Mouse (Mus musculus): ENCODE measurements around the gene Dnm3. TPM values are rescaled to one million over a fixed set of nuclear protein-coding genes. Genes with fewer than 3 reads are reported as not detected.
"Not testable (repeated sequence)": the region's sequence is repeated elsewhere in the genome, so short reads cannot be mapped to it uniquely, and the experiment has no call there.

Gene Dnm3
- polyA plus RNA-seq, 1 experiment from 2014 or later, result 7.5 TPM

DNA sequence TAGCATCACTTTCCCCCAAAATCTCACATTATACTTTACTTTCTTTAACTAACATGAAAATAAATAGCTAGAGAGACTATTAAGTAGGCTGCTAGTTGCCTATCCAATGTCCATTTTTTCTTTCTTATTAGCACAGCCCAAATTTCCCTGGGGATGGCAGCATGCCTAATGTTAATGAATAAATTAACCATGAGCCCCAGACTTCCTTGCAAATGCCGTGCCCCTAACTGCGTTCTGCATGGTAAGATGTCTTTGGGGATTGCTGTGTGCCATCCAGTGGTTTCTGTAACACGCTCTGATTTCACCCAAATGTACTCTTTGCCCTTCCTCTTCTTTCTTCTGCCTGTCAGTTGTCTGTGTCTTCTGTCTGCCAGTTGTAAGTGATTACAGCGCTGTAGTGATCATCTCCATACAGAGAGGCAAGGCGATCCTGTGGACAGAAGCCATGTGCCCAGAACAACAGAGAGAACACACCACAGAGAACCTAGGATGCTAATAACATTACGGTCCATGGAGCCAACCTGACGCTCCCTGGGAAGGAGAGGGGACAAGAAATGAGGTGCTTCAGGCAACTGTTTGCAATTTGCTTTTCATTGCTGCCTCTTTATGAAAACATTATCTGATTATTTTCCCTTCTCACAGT lies 64.9 kb downstream of the Dnm3 start:
- no peak overlapping the region for H3K4me3 ChIP-seq
- H3K27ac ChIP-seq, result no peak overlapping the region
- no peaks in the 10 kb centered on the region for H3K9me3 ChIP-seq
- peaks cover 14% of the 10 kb centered on the region; the same call in 1 of the 2 replicates for H3K4me1 ChIP-seq (replicated peaks)
- DNase-seq (ENCODE audit: low spot score), result no peak
- no peaks in the 10 kb centered on the region for H3K27me3 ChIP-seq (ENCODE audit: insufficient read depth, poor library complexity, severe bottlenecking)
- WGBS, result 77% methylated on average over 7 of the region's 7 CpGs
- no peaks in the 10 kb centered on the region for H3K36me3 ChIP-seq

GRCm38 (mm10) chr1:162410207-162410965 lies 67.4 kb downstream of the Dnm3 start:
- H3K9me3 ChIP-seq, result no peaks in the 10 kb centered on the region
- H3K27ac ChIP-seq, result no peak overlapping the region; the same call in 1 of the 2 replicates
- 70% methylated on average over 14 of the region's 14 CpGs for WGBS
- no peak overlapping the region for H3K4me3 ChIP-seq
- DNase-seq (ENCODE audit: low spot score), result no peak
- peaks cover 14% of the 10 kb centered on the region; the same call in 1 of the 2 replicates for H3K4me1 ChIP-seq (replicated peaks)
- H3K27me3 ChIP-seq (ENCODE audit: insufficient read depth, poor library complexity, severe bottlenecking), result no peaks in the 10 kb centered on the region
- H3K36me3 ChIP-seq, result no peaks in the 10 kb centered on the region

GRCm38 (mm10) chr1:162394549-162394948 lies 83.3 kb downstream of the Dnm3 start:
- Histone ChIP-seq H3K9me3 (no peaks in the 10 kb centered on the region), H3K36me3 (no peaks in the 10 kb centered on the region), H3K27me3 (ENCODE audit: insufficient read depth, poor library complexity, severe bottlenecking) (no peaks in the 10 kb centered on the region), H3K27ac (no peak overlapping the region), H3K4me3 (no peak overlapping the region), H3K4me1 (replicated peaks) (no peaks in the 10 kb centered on the region)
- DNase-seq (ENCODE audit: low spot score), result no peak
- 66% methylated on average over 4 of the region's 4 CpGs for WGBS

- H3K4me1 ChIP-seq (replicated peaks), result no peaks in the 10 kb centered on the region
- H3K9me3 ChIP-seq, result no peaks in the 10 kb centered on the region
- H3K36me3 ChIP-seq, result no peaks in the 10 kb centered on the region
- no peak overlapping the region for H3K27ac ChIP-seq
- no peak for DNase-seq (ENCODE audit: low spot score)
- 87% methylated on average over 5 of the region's 5 CpGs for WGBS
- H3K4me3 ChIP-seq, result no peak overlapping the region
- H3K27me3 ChIP-seq (ENCODE audit: insufficient read depth, poor library complexity, severe bottlenecking), result no peaks in the 10 kb centered on the region
Measured at GRCm38 (mm10) chr1:162388442-162389165, 89.2 kb downstream of the Dnm3 start.

GRCm38 (mm10) chr1:162373068-162373467 lies 104.8 kb downstream of the Dnm3 start:
- H3K4me3 ChIP-seq; DNase-seq (ENCODE audit: low spot score); H3K4me1 ChIP-seq (replicated peaks); H3K27me3 ChIP-seq (ENCODE audit: insufficient read depth, poor library complexity, severe bottlenecking); H3K36me3 ChIP-seq; H3K9me3 ChIP-seq; H3K27ac ChIP-seq: not testable (repeated sequence)
- 91% methylated on average over 1 of the region's 1 CpGs for WGBS

GRCm38 (mm10) chr1:162369726-162370125 lies 108.1 kb downstream of the Dnm3 start:
- H3K27ac ChIP-seq, result no peak overlapping the region
- H3K9me3 ChIP-seq, result no peaks in the 10 kb centered on the region
- no peak overlapping the region for H3K4me3 ChIP-seq
- H3K36me3 ChIP-seq, result no peaks in the 10 kb centered on the region
- no peaks in the 10 kb centered on the region for H3K27me3 ChIP-seq (ENCODE audit: insufficient read depth, poor library complexity, severe bottlenecking)
- H3K4me1 ChIP-seq (replicated peaks), result no peaks in the 10 kb centered on the region
- 74% methylated on average over 4 of the region's 4 CpGs for WGBS
- no peak for DNase-seq (ENCODE audit: low spot score)

DNA sequence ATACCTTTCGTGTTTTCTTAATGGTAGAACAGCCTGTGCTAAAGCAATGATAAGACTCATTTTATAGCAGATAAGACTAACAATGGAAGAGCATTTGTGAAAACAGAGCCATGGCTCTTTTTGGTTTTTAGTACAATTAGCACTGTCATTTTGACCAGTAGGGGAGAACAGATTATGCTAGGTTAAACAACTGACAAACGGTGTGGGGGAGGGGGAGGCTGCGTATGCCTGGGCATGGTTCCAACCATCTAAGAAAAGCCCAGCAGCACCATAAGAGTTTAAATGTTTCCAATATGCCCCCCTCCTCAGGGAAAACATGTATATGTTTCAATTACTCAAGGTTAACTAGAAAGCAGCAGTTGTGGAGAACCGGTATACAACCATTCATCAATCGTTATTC lies 115.9 kb downstream of the Dnm3 start:
- 79% methylated on average over 5 of the region's 5 CpGs for WGBS
- DNase-seq (ENCODE audit: low spot score), result no peak

DNA sequence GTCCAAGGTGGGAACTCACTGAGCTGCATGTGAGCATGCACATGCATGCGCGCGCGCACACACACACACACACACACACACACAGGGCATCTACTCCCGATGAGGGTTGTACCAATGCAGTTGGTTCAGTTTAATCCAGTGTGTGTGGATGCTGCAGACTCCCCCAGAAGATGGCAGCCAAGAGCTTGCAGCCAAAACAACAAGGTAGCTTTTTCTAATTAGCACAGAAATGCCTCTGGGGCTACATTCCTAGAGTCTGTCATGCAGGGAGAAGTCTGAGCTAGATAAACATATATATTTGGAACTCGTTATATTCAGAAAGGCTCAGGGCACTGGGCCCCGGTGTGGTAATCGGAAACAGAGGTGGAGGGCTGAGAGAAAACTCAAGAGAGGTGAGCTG lies 118.6 kb downstream of the Dnm3 start:
- H3K9me3 ChIP-seq, result no peaks in the 10 kb centered on the region
- peaks cover 10% of the 10 kb centered on the region; the same call in 1 of the 2 replicates for H3K4me1 ChIP-seq (replicated peaks)
- DNase-seq (ENCODE audit: low spot score), result peak; percentile 47
- H3K27me3 ChIP-seq (ENCODE audit: insufficient read depth, poor library complexity, severe bottlenecking), result no peaks in the 10 kb centered on the region
- no peak overlapping the region for H3K4me3 ChIP-seq
- no peak overlapping the region for H3K27ac ChIP-seq
- no peaks in the 10 kb centered on the region for H3K36me3 ChIP-seq
- 64% methylated on average over 8 of the region's 8 CpGs for WGBS

More for the DNA sequence above, 115.9 kb downstream of the Dnm3 start:
- H3K27ac ChIP-seq, result no peak overlapping the region
- no peak overlapping the region for H3K4me3 ChIP-seq
- H3K9me3 ChIP-seq, result no peaks in the 10 kb centered on the region
- no peaks in the 10 kb centered on the region for H3K36me3 ChIP-seq
- H3K27me3 ChIP-seq (ENCODE audit: insufficient read depth, poor library complexity, severe bottlenecking), result no peaks in the 10 kb centered on the region
- H3K4me1 ChIP-seq (replicated peaks), result peaks cover 10% of the 10 kb centered on the region; the same call in 1 of the 2 replicates

GRCm38 (mm10) chr1:162358036-162358435 lies 119.8 kb downstream of the Dnm3 start:
- H3K9me3 ChIP-seq, result no peaks in the 10 kb centered on the region
- 36% methylated on average over 8 of the region's 8 CpGs for WGBS
- no peak for DNase-seq (ENCODE audit: low spot score)
- H3K36me3 ChIP-seq, result no peaks in the 10 kb centered on the region
- no peaks in the 10 kb centered on the region for H3K27me3 ChIP-seq (ENCODE audit: insufficient read depth, poor library complexity, severe bottlenecking)
- H3K4me3 ChIP-seq, result no peak overlapping the region
- H3K4me1 ChIP-seq (replicated peaks), result peaks cover 10% of the 10 kb centered on the region; the same call in 1 of the 2 replicates
- H3K27ac ChIP-seq, result no peak overlapping the region

- Histone ChIP-seq H3K4me1 (replicated peaks) (peaks cover 10% of the 10 kb centered on the region; the same call in 1 of the 2 replicates), H3K27ac (no peak overlapping the region), H3K4me3 (no peak overlapping the region), H3K9me3 (no peaks in the 10 kb centered on the region), H3K36me3 (no peaks in the 10 kb centered on the region), H3K27me3 (ENCODE audit: insufficient read depth, poor library complexity, severe bottlenecking) (no peaks in the 10 kb centered on the region)
- WGBS, result 75% methylated on average over 5 of the region's 5 CpGs
- DNase-seq (ENCODE audit: low spot score), result no peak
Measured at GRCm38 (mm10) chr1:162356481-162356880, 121.4 kb downstream of the Dnm3 start.

- Histone ChIP-seq H3K9me3 (no peaks in the 10 kb centered on the region), H3K27me3 (ENCODE audit: insufficient read depth, poor library complexity, severe bottlenecking) (no peaks in the 10 kb centered on the region), H3K27ac (no peak overlapping the region), H3K36me3 (no peaks in the 10 kb centered on the region), H3K4me3 (no peak overlapping the region), H3K4me1 (replicated peaks) (peaks cover 8% of the 10 kb centered on the region; the same call in 1 of the 2 replicates)
- 79% methylated on average over 4 of the region's 4 CpGs for WGBS
- no peak for DNase-seq (ENCODE audit: low spot score)
Measured at GRCm38 (mm10) chr1:162354780-162355179, 123.1 kb downstream of the Dnm3 start.

GRCm38 (mm10) chr1:162353831-162354230 lies 124.0 kb downstream of the Dnm3 start:
- H3K4me1 ChIP-seq (replicated peaks), result no peaks in the 10 kb centered on the region
- no peaks in the 10 kb centered on the region for H3K9me3 ChIP-seq
- H3K27ac ChIP-seq, result no peak overlapping the region
- no peaks in the 10 kb centered on the region for H3K36me3 ChIP-seq
- no peak overlapping the region for H3K4me3 ChIP-seq
- DNase-seq (ENCODE audit: low spot score), result no peak
- no peaks in the 10 kb centered on the region for H3K27me3 ChIP-seq (ENCODE audit: insufficient read depth, poor library complexity, severe bottlenecking)
- WGBS, result 86% methylated on average over 4 of the region's 4 CpGs

DNA sequence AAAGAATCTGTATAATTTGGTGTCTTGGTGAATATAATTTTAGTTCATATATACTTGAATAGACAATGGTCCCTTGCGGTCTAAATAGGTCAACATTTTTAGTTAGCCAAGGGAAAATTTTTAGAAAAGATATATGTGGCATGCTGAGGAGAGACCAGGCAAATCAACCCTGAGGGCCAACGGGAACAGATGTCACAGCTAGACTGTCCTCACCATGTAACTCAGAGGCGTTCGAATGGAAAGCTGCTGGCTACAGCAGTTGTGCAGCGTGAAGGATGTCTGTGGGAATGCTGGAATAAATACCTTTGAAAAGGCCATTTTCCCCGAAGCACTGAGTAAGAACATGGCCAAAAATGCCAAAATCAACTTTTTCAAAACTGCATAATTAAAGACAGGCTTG lies 128.5 kb downstream of the Dnm3 start:
- no peaks in the 10 kb centered on the region for H3K9me3 ChIP-seq
- WGBS, result 79% methylated on average over 6 of the region's 6 CpGs
- no peaks in the 10 kb centered on the region for H3K4me1 ChIP-seq (replicated peaks)

More for the DNA sequence above, 128.5 kb downstream of the Dnm3 start:
- Histone ChIP-seq H3K27ac (no peak overlapping the region), H3K27me3 (ENCODE audit: insufficient read depth, poor library complexity, severe bottlenecking) (no peaks in the 10 kb centered on the region), H3K36me3 (no peaks in the 10 kb centered on the region), H3K4me3 (no peak overlapping the region)
- DNase-seq (ENCODE audit: low spot score), result no peak

Data from hindbrain, embryonic 10.5 days (tissue).